Mouse (Mus musculus) liver, postnatal 0 days (tissue): ENCODE data around the gene Rbms3.

ENCODE experiments used
- CTCF ChIP-seq: sonication (generic); IDR thresholded peaks from 2 replicates; pipeline ENCODE4 v1.5.1; 2016; ENCODE audit warnings: antibody characterized with exemption, low read depth
- EP300 ChIP-seq: IDR thresholded peaks from 2 replicates; pipeline ENCODE4 v1.6.1; 2016; ENCODE audit warnings: antibody characterized with exemption, low read depth, mild to moderate bottlenecking

- no peak for TF ChIP-seq CTCF
- no peak for TF ChIP-seq EP300
Measured at GRCm38 (mm10) chr9:116946787-116947186, 682.9 kb downstream of the Rbms3 start.
